Mouse (Mus musculus) cerebellum, adult (tissue): ENCODE results near the gene Tll1.

ENCODE experiments used
- ATAC-seq: cut with Nextera tagmentation; 2 replicates; pipeline ENCODE4 v1.9.2; 2017; ENCODE audit warnings: mild to moderate bottlenecking, moderate library complexity, mixed read lengths; ENCODE audit not compliant: insufficient number of reproducible peaks, low FRiP score, low TSS enrichment

The Tll1 gene

DNA sequence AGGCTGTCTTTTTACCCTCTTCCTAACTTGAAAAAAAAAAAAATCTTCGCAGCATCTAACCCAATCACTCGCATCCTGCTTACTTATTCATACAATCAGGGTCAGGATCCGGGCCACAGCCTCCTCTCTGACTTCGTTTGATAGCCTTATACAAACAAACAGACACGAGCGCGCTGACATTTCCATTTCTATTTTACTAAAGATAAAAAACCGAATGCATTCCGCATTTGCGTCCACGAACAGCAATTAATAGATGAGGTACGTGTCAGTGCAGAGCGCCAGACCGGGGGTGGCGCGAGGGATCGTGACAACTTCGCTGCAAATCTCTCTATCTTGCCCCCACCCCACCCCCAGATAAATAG is at the start of gene Tll1:
Gene Tll1 (minus strand): TSS at position 248 of the 362 bp plus-strand sequence.
- ATAC-seq: peak; percentile 24

DNA sequence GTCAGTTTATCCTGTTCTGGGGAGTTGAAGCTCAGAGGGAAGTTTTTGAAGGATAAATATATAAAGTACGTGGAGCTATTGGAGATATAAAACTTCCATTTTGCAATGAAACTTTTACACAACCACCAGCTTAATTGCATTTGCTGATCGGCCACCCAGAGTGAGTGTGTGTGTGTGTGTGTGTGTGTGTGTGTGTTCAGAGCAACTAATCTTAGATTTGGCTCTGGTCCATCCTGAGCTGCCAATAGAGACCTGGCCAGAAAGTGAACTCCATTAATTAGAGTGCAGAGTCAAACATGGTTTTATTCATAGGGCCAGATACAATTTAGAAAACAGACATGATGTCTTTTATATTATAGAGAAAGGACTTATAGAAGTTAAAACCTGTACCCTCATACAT is 32.6 kb upstream of the Tll1 start:
- no peak for ATAC-seq

DNA sequence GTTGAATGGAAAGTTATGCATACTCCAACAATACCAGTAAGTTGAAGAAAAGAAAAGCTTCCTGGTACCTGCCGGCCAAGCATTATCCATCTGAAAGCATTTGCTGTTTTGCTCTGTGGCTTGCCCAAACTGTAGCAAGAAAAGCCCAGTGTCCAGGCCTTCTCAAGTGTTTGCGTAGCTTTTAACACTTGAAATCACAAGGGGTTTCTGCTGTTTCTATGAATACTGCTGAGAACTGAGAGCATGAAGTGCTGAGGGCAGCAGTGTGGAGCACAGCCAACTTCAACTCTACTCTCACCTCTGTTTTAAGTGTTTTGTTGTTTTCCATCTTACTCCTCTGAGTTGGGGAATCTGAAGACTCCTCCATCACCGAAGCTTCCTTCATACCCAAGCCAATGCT is 15.5 kb upstream of the Tll1 start:
- ATAC-seq: no peak

DNA sequence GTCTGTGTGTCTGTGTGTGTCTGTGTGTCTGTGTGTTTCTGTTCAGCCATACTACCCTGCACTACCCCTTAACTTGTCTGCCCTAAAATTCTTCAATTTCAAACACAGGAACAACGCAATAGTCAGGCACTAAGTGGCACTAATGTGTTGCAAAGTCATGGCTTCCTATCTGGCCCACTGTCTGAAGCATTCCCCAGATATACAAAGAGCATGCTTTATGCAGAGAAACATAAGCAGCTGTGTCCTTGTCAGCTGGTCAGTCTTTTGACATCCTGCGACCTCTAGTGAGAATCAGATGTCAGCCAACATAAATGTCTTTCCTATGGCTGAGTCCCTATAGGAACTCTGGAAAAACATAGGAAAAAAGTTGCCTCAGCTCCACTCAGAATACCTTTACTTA is 11.6 kb upstream of the Tll1 start:
- no peak for ATAC-seq

- ATAC-seq: no peak
Measured at GRCm38 (mm10) chr8:64216252-64216651, 10.2 kb upstream of the Tll1 start.

DNA sequence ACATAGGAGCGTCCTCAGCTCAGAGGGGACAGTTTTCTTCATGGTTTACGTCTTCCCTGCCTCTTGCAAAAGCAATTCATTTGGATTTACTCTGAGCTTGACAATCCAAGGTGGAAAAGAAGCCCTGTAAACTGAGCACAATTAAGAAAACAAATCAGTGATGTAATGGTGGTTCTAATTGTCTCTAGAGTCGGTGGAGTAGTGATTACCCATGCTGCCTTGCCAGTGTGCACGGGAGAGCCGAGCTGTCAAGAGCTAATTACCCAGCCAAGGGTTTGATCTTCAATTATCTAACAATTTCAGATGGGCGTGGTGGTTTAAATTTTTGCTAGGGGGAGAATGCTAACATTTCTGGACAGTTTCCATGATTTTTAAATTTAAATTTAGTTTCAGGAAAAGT is 9.3 kb upstream of the Tll1 start:
- ATAC-seq: no peak

- no peak for ATAC-seq
Measured at GRCm38 (mm10) chr8:64214906-64215305, 8.8 kb upstream of the Tll1 start.

GRCm38 (mm10) chr8:64206411-64206861 is 365 bp upstream of the Tll1 start:
- ATAC-seq: peak; percentile 26

- peak; percentile 31 for ATAC-seq
Measured at GRCm38 (mm10) chr8:64205321-64206023, 599 bp downstream of the Tll1 start.

GRCm38 (mm10) chr8:64204801-64205311 is 1.2 kb downstream of the Tll1 start:
- ATAC-seq: peak; percentile 36

DNA sequence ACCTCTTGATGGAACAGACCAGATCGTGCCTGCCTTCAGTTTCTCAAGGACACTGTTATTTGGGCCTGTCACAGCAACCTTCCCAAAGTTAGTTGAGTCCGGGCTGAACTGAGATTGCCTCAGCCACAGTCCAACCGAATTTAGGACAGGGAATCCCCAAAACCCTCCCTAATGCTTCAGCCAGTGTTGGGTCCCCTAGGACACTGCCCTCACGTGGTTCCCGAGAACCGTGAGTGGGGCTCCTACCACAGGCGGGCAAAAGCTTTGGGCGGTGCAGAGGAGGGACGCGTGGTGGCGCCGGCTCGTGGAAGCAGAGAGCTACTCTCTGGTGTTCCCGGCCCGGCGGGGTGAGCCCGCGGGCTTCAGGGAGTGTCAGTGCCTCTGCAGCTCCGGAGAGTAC is 1.9 kb downstream of the Tll1 start:
- ATAC-seq: peak; percentile 81

- ATAC-seq: no peak
Measured at GRCm38 (mm10) chr8:64198326-64198725, 7.7 kb downstream of the Tll1 start.

GRCm38 (mm10) chr8:64193421-64193820 is 12.7 kb downstream of the Tll1 start:
- peak; percentile 42; the same call in 1 of the 2 replicates for ATAC-seq

DNA sequence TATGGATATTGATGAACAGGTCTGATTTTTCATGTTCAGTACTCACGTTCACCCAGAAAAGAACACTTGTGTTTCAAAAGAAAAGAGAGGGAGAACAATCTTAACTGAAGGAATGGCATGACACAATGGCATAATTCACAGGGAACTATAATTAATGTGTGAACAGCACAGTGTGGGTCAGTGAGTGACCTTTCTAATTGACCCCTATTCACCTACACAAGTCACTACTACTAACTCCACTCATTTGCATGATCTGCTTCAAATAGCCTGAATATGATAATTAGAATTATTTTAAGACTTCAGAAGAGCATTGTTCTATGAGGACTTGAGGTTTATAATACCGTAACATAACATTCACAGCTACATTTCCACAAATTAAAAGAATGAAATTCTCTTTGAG is 18.2 kb downstream of the Tll1 start:
- no peak for ATAC-seq

DNA sequence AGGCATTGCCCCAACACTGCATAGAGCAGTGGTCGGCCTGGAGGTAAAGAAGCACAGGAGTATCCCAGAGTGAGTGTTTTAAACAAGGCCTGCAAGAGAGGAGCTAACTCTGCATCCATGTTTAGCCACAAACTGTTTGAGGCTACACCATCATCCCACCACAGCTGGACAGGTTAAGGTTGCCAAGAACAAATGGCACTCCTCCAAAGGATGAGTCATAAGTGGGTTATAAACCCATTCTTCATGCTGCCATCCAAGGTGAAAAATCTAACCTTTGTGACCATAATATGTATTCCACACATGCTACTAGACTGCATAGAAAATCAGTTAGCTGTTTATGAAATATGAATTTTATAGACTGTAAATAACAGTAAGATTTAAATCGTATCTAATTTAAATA is 29.1 kb downstream of the Tll1 start:
- no peak for ATAC-seq

DNA sequence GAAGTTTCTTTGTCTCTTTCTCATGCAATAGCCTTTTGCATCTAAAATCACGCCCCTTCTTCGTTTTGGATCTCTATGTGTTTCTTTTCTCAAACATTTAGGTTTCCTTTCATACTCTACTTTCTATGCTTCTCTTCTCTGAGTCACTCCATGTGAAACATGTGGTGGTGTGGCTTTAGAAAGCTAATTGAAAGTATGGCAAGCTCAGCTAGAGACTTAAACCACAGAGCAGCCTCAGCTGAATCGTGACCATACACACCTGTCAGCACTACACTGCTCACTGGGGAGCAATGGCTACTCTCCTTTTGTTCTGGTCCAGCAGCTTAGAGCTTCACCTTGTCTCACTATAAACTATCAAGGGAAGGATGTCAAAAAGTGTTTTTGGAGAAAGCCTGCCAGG is 31.2 kb downstream of the Tll1 start:
- ATAC-seq: no peak

- no peak for ATAC-seq
Measured at GRCm38 (mm10) chr8:64173759-64174158, 32.3 kb downstream of the Tll1 start.

DNA sequence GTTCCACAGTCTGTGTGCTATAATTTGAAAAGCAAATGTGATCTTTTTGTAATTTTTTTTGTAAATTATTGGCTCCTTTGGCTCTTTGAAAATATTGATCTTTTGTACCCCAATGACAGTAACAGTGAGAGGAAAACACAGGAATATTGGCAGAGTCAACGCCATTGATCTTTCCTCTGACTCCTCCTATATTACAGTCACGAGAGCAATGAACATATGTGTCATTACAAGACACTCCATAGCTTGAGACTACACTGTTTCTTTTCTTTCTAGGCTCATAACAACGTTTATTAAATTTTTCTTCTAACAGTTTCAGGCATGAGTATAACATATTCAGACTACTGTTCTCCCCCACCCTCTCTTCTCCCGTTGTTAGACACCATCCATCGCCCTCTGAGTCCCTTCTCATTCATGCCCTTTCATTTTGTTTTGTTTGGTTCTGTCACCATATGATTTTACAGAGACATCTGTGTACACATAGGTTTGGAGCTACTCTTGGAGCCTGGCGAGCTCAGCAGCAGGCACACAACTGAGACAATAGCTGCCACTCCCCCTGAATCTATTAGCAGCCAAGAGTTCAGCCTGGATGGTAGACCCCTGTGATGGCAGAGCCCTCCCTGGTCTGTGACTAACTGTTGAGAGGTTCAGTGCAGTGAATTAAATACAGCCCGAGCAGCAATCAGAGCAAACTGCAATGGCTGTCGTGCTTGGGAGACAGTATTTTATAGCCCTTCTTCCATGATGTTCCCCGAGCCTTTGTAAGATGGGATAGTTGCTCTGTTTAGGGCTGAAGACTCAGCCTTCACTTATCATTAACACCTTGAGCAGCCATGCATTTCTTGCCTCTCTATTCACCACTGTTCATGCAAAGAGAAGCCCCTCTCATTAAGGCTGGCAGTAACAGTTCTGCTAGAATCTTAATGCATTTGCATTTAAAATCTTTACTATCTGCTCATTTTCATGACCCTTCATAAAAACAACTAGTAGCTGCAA is 52.9 kb downstream of the Tll1 start:
- ATAC-seq: no peak

DNA sequence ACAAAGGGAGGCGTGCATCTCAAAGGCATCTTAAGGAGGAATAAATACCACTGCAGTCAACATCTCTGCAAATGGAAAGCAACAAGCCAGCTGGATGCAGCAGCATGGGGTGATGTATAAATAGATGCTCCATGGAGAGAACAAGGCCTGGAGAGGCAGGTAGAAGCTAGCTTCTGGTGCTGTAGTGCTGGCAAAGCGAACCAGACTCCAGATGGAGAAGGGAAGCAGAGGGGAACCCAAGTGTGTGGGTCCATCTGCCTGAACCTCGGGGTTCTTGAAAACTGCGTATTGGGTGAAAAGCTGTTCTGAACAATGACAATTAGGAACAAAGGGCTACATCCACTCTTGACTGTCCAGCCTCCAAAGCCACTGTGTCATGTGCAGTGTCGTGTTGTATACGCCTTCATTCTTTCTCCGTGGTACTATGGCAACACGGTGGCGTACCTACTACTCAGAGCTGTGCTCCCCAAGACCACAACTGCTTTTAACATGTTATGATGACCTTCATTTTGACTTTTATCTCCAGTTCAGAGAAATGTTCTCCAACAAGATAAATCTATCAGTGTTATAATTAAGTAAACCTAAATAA is 53.8 kb downstream of the Tll1 start:
- peak; percentile 98 for ATAC-seq

DNA sequence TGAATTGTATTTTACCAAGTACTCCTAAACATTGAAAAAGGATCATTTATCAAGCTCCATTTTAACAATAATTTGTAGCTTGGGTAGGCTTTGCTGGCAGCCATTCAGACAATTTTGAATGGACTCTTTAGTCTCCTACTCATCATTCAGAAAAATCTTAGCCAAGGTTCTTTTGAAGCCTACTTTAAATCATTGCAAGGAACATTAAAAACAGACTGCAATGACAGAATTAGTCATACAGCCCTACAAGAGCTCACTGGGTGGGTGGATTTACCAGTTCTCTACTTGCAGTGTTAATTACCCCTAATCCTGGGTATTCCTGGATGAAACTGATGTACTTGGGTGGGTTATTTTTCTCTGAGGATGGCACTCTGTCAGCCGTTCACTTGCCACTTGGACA is 69.5 kb downstream of the Tll1 start:
- ATAC-seq: no peak

GRCm38 (mm10) chr8:64107190-64107589 is 98.9 kb downstream of the Tll1 start:
- peak; percentile 76 for ATAC-seq
